Mouse (Mus musculus) gastrocnemius, adult 8-10 months (tissue): ENCODE measurements around the gene Slc8a3. TPM values are rescaled to one million over a fixed set of nuclear protein-coding genes. Genes with fewer than 3 reads are reported as not detected.

ENCODE experiments used
- microRNA-seq: library from miRNA; unstranded; fragments of <30 nt; microRNA quantifications from one replicate; pipeline ENCODE4 v1.2.0, GENCODE M21; 2022
- total RNA-seq, 4 experiments: library from RNA; stranded (reverse); gene quantifications; 2 replicates each; pipeline ENCODE4 v1.2.4; 2022

Gene Slc8a3
- total RNA-seq, 4 experiments from 2014 or later, result 35.3 to 52.3 (median 45.8) TPM

Small RNA genes lying within 50 kb of the gene (microRNA-seq; reads per million reads assigned to microRNA genes)
- gene Mir3067, result not detected

Other genes starting within 250 kb of the Slc8a3 start
- gene Gm4787, start 46.3 kb upstream of the Slc8a3 start, total RNA-seq, result under 1 TPM; 0.43 to 0.92 (median 0.59) TPM
- 1 to 10 TPM in 2 of 4 experiments, under 1 TPM in 2; 0.58 to 1.1 (median 0.97) TPM for gene Adam4, start 88.8 kb upstream of the Slc8a3 start, total RNA-seq
- gene Cox16, start 151.9 kb upstream of the Slc8a3 start, total RNA-seq, result 10 to 100 TPM; 88.2 to 98.9 (median 94.0) TPM
- 10 to 100 TPM; 40.4 to 48.1 (median 43.4) TPM for gene Gm20498, start 199.7 kb upstream of the Slc8a3 start, total RNA-seq
- gene Synj2bp, start 199.7 kb upstream of the Slc8a3 start, total RNA-seq, result 10 to 100 TPM; 38.4 to 48.6 (median 42.5) TPM
- gene Adam21, start 235.3 kb upstream of the Slc8a3 start, total RNA-seq, result under 1 TPM in 1 of 4 experiments, not detected in 3; 0.10 TPM